Comparison of ENCODE assay signal across 11 mouse cellular contexts in the genomic region with DNA sequence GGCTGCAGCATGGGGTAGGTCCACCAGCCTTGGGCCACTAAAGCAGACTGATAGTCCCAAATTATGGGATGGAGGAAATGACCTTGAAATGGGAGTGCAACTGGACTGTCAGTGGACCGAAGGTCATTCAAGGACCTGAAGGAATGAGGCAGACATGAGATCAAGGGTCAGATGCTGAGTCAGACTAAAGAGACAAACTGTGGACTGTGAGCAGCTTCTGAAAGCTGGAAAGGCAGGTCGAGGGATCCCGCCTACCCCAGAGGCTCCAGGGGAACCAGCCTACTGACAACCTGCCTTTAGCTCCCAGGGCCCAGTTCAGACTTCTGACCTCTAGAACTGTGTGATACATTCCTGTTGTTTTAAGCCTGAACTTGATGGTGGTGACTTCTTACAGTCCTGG. TPM values are rescaled to one million over a fixed set of nuclear protein-coding genes. Genes with fewer than 3 reads are reported as not detected.
DNase-seq lines count a peak whose midpoint lies in the region; ATAC-seq and TF ChIP-seq lines count a peak whose summit lies in the region.
"Had no signal": no experiment of that assay in that cellular context is flagged by ENCODE, and none has a peak within 500 bp of the region (broad histone marks: within the 10 kb centered on the region; RNA-seq: fewer than 3 reads in every experiment).

No protein-coding gene starts in this region.

- H3K36me3 ChIP-seq in heart, embryonic 10.5 days, result no peaks in the 10 kb centered on the region
- H3K36me3 ChIP-seq in hindbrain, embryonic 15.5 days, result no peaks in the 10 kb centered on the region
- H3K36me3 ChIP-seq in limb, embryonic 11.5 days (ENCODE audit: control insufficient read depth, insufficient read depth, low read length), result no peaks in the 10 kb centered on the region

- no peak overlapping the region for H3K9ac ChIP-seq in hindbrain, embryonic 15.5 days
- no peak overlapping the region for H3K9ac ChIP-seq in limb, embryonic 11.5 days (ENCODE audit: low read length)

- no peak overlapping the region for H3K4me2 ChIP-seq in hindbrain, embryonic 15.5 days
- no peak overlapping the region for H3K4me2 ChIP-seq in limb, embryonic 11.5 days (ENCODE audit: low read depth, severe bottlenecking)

- peaks cover 67% of the 10 kb centered on the region for H3K4me1 ChIP-seq in heart, embryonic 10.5 days
- H3K4me1 ChIP-seq in hindbrain, embryonic 15.5 days (replicated peaks), result peaks cover 62% of the 10 kb centered on the region
- H3K4me1 ChIP-seq in limb, embryonic 11.5 days (ENCODE audit: control insufficient read depth, insufficient read depth, low read length), result peaks cover 22% of the 10 kb centered on the region

- H3K9me3 ChIP-seq in heart, embryonic 10.5 days, result no peaks in the 10 kb centered on the region
- no peaks in the 10 kb centered on the region for H3K9me3 ChIP-seq in hindbrain, embryonic 15.5 days
- H3K9me3 ChIP-seq in limb, embryonic 11.5 days (ENCODE audit: control insufficient read depth, low read length), result no peaks in the 10 kb centered on the region

- 60% methylated on average over 3 of the region's 3 CpGs for WGBS in heart, embryonic 10.5 days
- 62% methylated on average over 3 of the region's 3 CpGs for WGBS in hindbrain, embryonic 15.5 days
- WGBS in limb, embryonic 11.5 days, result 81% methylated on average over 3 of the region's 3 CpGs

- TF ChIP-seq CTCF in layer of hippocampus, adult 2 months (conservative IDR thresholded peaks at IDR 0.05), result no peak
- TF ChIP-seq CTCF in left cerebral cortex, adult 2 months (IDR thresholded peaks at IDR 0.05), result no peak

- no peak overlapping the region for H3K4me3 ChIP-seq in heart, embryonic 10.5 days
- H3K4me3 ChIP-seq in layer of hippocampus, adult 2 months, result no peak overlapping the region
- no peak overlapping the region for H3K4me3 ChIP-seq in hindbrain, embryonic 15.5 days
- H3K4me3 ChIP-seq in limb, embryonic 11.5 days (ENCODE audit: low read depth, low read length), result no peak overlapping the region
- H3K4me3 ChIP-seq in left cerebral cortex, adult 2 months, result no peak overlapping the region

- DNase-seq in heart, embryonic 10.5 days (ENCODE audit: low spot score), result no peak
- no peak for DNase-seq in heart, postnatal 4 days
- DNase-seq in layer of hippocampus, adult 2 months (ENCODE audit: low spot score in 2 of 2), result no peak
- no peak for DNase-seq in layer of hippocampus, postnatal 36 days
- DNase-seq in limb, embryonic 11.5 days (ENCODE audit: low spot score), result no peak
- no peak for DNase-seq in left cerebral cortex, adult 2 months (ENCODE audit: extremely low spot score in 1 of 2, low spot score in 2 of 2)
- DNase-seq: adrenal gland, adult 8-10 months; cerebellum, adult 11-12 months had no signal

- ATAC-seq in hindbrain, embryonic 15.5 days (ENCODE audit: low FRiP score, low read depth), result no peak
- ATAC-seq in limb, embryonic 11.5 days (ENCODE audit: insufficient number of reproducible peaks, low FRiP score, low TSS enrichment, low read depth), result no peak
- no peak for ATAC-seq in granulocyte monocyte progenitor cell, adult 5-6 weeks (replicated peaks; ENCODE audit: poor library complexity, severe bottlenecking)
- ATAC-seq: forebrain, embryonic 16.5 days had no signal

- intact Hi-C loops in left cerebral cortex, adult 2 months (cut with DNase I), result no loop called here

- H3K27ac ChIP-seq in heart, embryonic 10.5 days, result peak overlapping the region; percentile 65
- peak overlapping the region; percentile 49 for H3K27ac ChIP-seq in layer of hippocampus, adult 2 months
- H3K27ac ChIP-seq in hindbrain, embryonic 15.5 days (replicated peaks), result peak overlapping the region; percentile 54; the same call in 1 of the 2 replicates
- H3K27ac ChIP-seq in limb, embryonic 11.5 days (replicated peaks; ENCODE audit: low read depth, low read length), result peak overlapping the region; percentile 68; the same call in 1 of the 2 replicates
- H3K27ac ChIP-seq in left cerebral cortex, adult 2 months, result no peak overlapping the region

- no peaks in the 10 kb centered on the region for H3K27me3 ChIP-seq in heart, embryonic 10.5 days (ENCODE audit: insufficient read depth, poor library complexity, severe bottlenecking)
- no peaks in the 10 kb centered on the region for H3K27me3 ChIP-seq in hindbrain, embryonic 15.5 days
- no peaks in the 10 kb centered on the region for H3K27me3 ChIP-seq in limb, embryonic 11.5 days (ENCODE audit: control insufficient read depth, insufficient read depth, low read length)

RNA-seq across cellular contexts. Expression of gene Prex1, which starts 55.3 kb away (rescaled TPM):
- polyA plus RNA-seq in heart, embryonic 10.5 days (2016; fragmentation: Nextera tagmentation; extraction: Ambion mirVana), result 10.9 and 13.2 TPM in 2 replicates
- 10 to 100 TPM; 13.8 to 14.8 TPM for total RNA-seq in heart, postnatal 4 days (2021)
- 10 to 100 TPM; 69.9 to 71.3 TPM for total RNA-seq in layer of hippocampus, adult 2 months (2021)
- 10 to 100 TPM; 71.0 to 74.9 TPM for total RNA-seq in layer of hippocampus, postnatal 36 days (2021)
- 27.0 and 27.4 TPM in 2 replicates for polyA plus RNA-seq in hindbrain, embryonic 15.5 days (2015; fragmentation: Nextera tagmentation; extraction: Ambion mirVana)
- polyA plus RNA-seq in limb, embryonic 11.5 days (2014; fragmentation: Nextera tagmentation; extraction: Ambion mirVana), result 16.0 and 19.5 TPM in 2 replicates
- 100 to 1,000 TPM; 110 to 115 TPM for total RNA-seq in left cerebral cortex, adult 2 months (2021)
- total RNA-seq in granulocyte monocyte progenitor cell, adult 5-6 weeks (2014; fragmentation: Nextera tagmentation), result 29.4 and 39.0 TPM in 2 replicates
- total RNA-seq in granulocyte monocyte progenitor cell, adult 5-6 weeks (2017), result 13.4 and 15.6 TPM in 2 replicates
